Comparison of ENCODE assay signal across 10 mouse cellular contexts in the genomic region with DNA sequence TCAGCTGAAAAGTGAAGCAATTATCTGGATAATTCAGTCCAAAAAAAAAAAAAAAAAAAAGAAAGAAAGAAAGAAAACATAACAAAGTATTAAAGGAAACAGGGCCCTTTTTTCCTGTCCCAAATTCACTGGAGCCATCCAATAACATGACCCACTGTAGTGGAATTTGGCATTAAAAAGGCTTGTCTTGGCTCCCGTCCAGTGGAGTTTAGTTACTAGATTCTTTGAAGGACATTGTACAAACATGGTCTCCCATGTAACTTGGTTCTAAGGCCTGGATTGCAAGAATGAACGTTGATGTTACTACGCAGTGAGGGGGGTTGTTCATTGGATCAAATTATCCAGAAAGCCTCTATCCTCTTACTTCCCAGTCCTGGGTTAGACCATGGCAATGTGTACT.
DNase-seq lines count a peak whose midpoint lies in the region; ATAC-seq and TF ChIP-seq lines count a peak whose summit lies in the region.
"Had no signal": no experiment of that assay in that cellular context is flagged by ENCODE, and none has a peak within 500 bp of the region (broad histone marks: within the 10 kb centered on the region; RNA-seq: fewer than 3 reads in every experiment).

No protein-coding gene starts in this region.

- no peak overlapping the region for H3K9ac ChIP-seq in hindbrain, postnatal 0 days (replicated peaks; ENCODE audit: low read length)
- H3K9ac ChIP-seq in hindbrain, embryonic 16.5 days (ENCODE audit: low read depth, low read length), result no peak overlapping the region
- H3K9ac ChIP-seq: embryonic facial prominence, embryonic 15.5 days had no signal

- no peaks in the 10 kb centered on the region for H3K36me3 ChIP-seq in hindbrain, postnatal 0 days (ENCODE audit: insufficient read depth, low read length)
- no peaks in the 10 kb centered on the region for H3K36me3 ChIP-seq in hindbrain, embryonic 16.5 days (ENCODE audit: control insufficient read depth, insufficient read depth, low read length)
- H3K36me3 ChIP-seq in heart, embryonic 10.5 days, result no peaks in the 10 kb centered on the region
- H3K36me3 ChIP-seq: embryonic facial prominence, embryonic 15.5 days had no signal

- no peak overlapping the region for H3K4me2 ChIP-seq in hindbrain, postnatal 0 days (ENCODE audit: low read depth, low read length)
- H3K4me2 ChIP-seq in hindbrain, embryonic 16.5 days (ENCODE audit: low read length), result no peak overlapping the region
- H3K4me2 ChIP-seq: embryonic facial prominence, embryonic 15.5 days had no signal

- DNase-seq in hindbrain, postnatal 0 days (ENCODE audit: low spot score), result peak; percentile 52
- DNase-seq in Patski (ENCODE audit: low read depth, low spot score), result peak; percentile 83
- no peak for DNase-seq in heart, embryonic 10.5 days (ENCODE audit: low spot score)
- peak; percentile 57 to 80 for DNase-seq in kidney, postnatal 25 days
- DNase-seq in embryo, embryonic 9.5 days (ENCODE audit: extremely low spot score), result no peak
- DNase-seq in frontal cortex, postnatal 25 days (ENCODE audit: low spot score in 2 of 2), result no peak

- in situ Hi-C loops in Patski (cut with MboI; ENCODE audit: low pct_unique_long_range_greater_than_20kb), result no loop called here

- H3K4me3 ChIP-seq in hindbrain, postnatal 0 days (ENCODE audit: low read length), result no peak overlapping the region
- H3K4me3 ChIP-seq in hindbrain, embryonic 16.5 days (ENCODE audit: low read length), result no peak overlapping the region
- H3K4me3 ChIP-seq in heart, embryonic 10.5 days, result no peak overlapping the region
- H3K4me3 ChIP-seq: embryonic facial prominence, embryonic 15.5 days had no signal

- H3K27me3 ChIP-seq in hindbrain, postnatal 0 days (ENCODE audit: insufficient read depth, low read length), result no peaks in the 10 kb centered on the region; the same call in 1 of the 2 replicates
- peaks cover 8% of the 10 kb centered on the region for H3K27me3 ChIP-seq in hindbrain, embryonic 16.5 days (replicated peaks; ENCODE audit: control insufficient read depth, insufficient read depth, low read length)
- H3K27me3 ChIP-seq in Patski, result no peaks in the 10 kb centered on the region
- no peaks in the 10 kb centered on the region for H3K27me3 ChIP-seq in heart, embryonic 10.5 days (ENCODE audit: insufficient read depth, poor library complexity, severe bottlenecking)
- H3K27me3 ChIP-seq: embryonic facial prominence, embryonic 15.5 days had no signal

- WGBS in hindbrain, postnatal 0 days, result 52% methylated on average over 3 of the region's 3 CpGs
- WGBS in hindbrain, embryonic 16.5 days, result 55% methylated on average over 3 of the region's 3 CpGs
- 67% methylated on average over 3 of the region's 3 CpGs for WGBS in heart, embryonic 10.5 days

- no peaks in the 10 kb centered on the region for H3K4me1 ChIP-seq in hindbrain, postnatal 0 days (ENCODE audit: insufficient read depth, low read length)
- no peaks in the 10 kb centered on the region for H3K4me1 ChIP-seq in hindbrain, embryonic 16.5 days (ENCODE audit: control insufficient read depth, insufficient read depth, low read depth, low read length)
- peaks cover 66% of the 10 kb centered on the region for H3K4me1 ChIP-seq in heart, embryonic 10.5 days

- CTCF ChIA-PET in Patski (lab: Charles Lee), result no interaction called here

- H3K27ac ChIP-seq in hindbrain, postnatal 0 days, result no peak overlapping the region
- no peak overlapping the region for H3K27ac ChIP-seq in hindbrain, embryonic 16.5 days (ENCODE audit: low read depth, low read length)
- peak overlapping the region; percentile 64 for H3K27ac ChIP-seq in heart, embryonic 10.5 days
- H3K27ac ChIP-seq: embryonic facial prominence, embryonic 15.5 days had no signal

- no peak for TF ChIP-seq CTCF in hindbrain, postnatal 0 days (IDR thresholded peaks at IDR 0.05; ENCODE audit: low read depth)
- TF ChIP-seq CTCF in Patski (IDR thresholded peaks at IDR 0.05), result no peak

- no peaks in the 10 kb centered on the region for H3K9me3 ChIP-seq in hindbrain, postnatal 0 days (ENCODE audit: low read length)
- H3K9me3 ChIP-seq in hindbrain, embryonic 16.5 days (ENCODE audit: control insufficient read depth, low read length), result no peaks in the 10 kb centered on the region
- H3K9me3 ChIP-seq in heart, embryonic 10.5 days, result no peaks in the 10 kb centered on the region
- H3K9me3 ChIP-seq: embryonic facial prominence, embryonic 15.5 days had no signal

- ATAC-seq in hindbrain, postnatal 0 days, result no peak
- no peak for ATAC-seq in hindbrain, embryonic 16.5 days
- ATAC-seq in Patski, result no peak
- ATAC-seq in erythroid progenitor cell, adult 5-6 weeks (replicated peaks; ENCODE audit: low FRiP score, poor library complexity, severe bottlenecking), result no peak
- ATAC-seq: CD4-positive, CD25-positive, alpha-beta regulatory T cell, adult 4 months had no signal

- POLR2A ChIA-PET in Patski (lab: Charles Lee), result interaction anchor here (0.6 kb wide), 2 partner anchors 58 to 374 kb away, joined by 5 to 8 read pairs; no protein-coding TSS in a partner anchor

Comparison
In these comparisons a context has a peak if more than half of its experiments do, and no peak if none do; other contexts are left out.
1. DNase-seq: peak in hindbrain, postnatal 0 days (single experiment), Patski (single experiment) and kidney, postnatal 25 days (2 of 2); none in heart, embryonic 10.5 days (single experiment), embryo, embryonic 9.5 days (single experiment) and frontal cortex, postnatal 25 days (0 of 2).